Mouse (Mus musculus) liver, embryonic 14.5 days (tissue): Measurements from ENCODE around the gene Rnf167.

Experiments
- CTCF ChIP-seq: IDR thresholded peaks from 2 replicates; pipeline ENCODE4 v1.5.1; 2016; ENCODE audit warnings: antibody characterized with exemption, low read depth, control low read depth
- EP300 ChIP-seq: IDR thresholded peaks from 2 replicates; pipeline ENCODE4 v1.6.1; 2016; ENCODE audit warnings: antibody characterized with exemption, low read depth

GRCm38 (mm10) chr11:70670483-70670882, 23.4 kb downstream of the Rnf167 start:
- TF ChIP-seq CTCF (no peak), EP300 (no peak)
